Mouse (Mus musculus) midbrain, embryonic 12.5 days (tissue): ENCODE data around the gene Thap12. TPM values are rescaled to one million over a fixed set of nuclear protein-coding genes. Genes with fewer than 3 reads are reported as not detected.

ENCODE experiments used
- polyA plus RNA-seq: library from polyadenylated mRNA; unstranded; fragments of >200 nt; fragmentation: Nextera tagmentation; extraction: Ambion mirVana; gene quantifications from 2 replicates; pipeline ENCODE4 v1.2.1, GENCODE M21; 2016

Gene Thap12
- polyA plus RNA-seq, 1 experiment from 2014 or later = 75.3 TPM

Other genes with a start within 250 kb of the Thap12 start
- gene Lrrc32, start 213.8 kb upstream of the Thap12 start, polyA plus RNA-seq = 4.1 and 4.3 TPM in 2 replicates
- 41.5 and 49.3 TPM in 2 replicates for gene Emsy, start 46.3 kb upstream of the Thap12 start, polyA plus RNA-seq
- gene Wnt11, start 132.0 kb downstream of the Thap12 start, polyA plus RNA-seq = 2.9 TPM in 2 replicates